Mouse (Mus musculus) limb, embryonic 12.5 days (tissue): ENCODE data around the gene Pan3. TPM values are rescaled to one million over a fixed set of nuclear protein-coding genes. Genes with fewer than 3 reads are reported as not detected.

Source experiments
- ATAC-seq: fragments of 200-750 bp; cut with Nextera tagmentation; 2 replicates; pipeline ENCODE4 v1.8.0; 2017; ENCODE audit warnings: low read depth, moderate TSS enrichment; ENCODE audit not compliant: insufficient number of reproducible peaks, insufficient read depth, low FRiP score, low TSS enrichment
- H3K27ac ChIP-seq: fragments of 300-500 bp; sonication (generic); 2 replicates; pipeline ENCODE4 v1.5.1; 2016; ENCODE audit warnings: mild to moderate bottlenecking, moderate library complexity
- H3K27me3 ChIP-seq: fragments of 300-500 bp; sonication (generic); 2 replicates; pipeline ENCODE4 v1.6.1; 2016; ENCODE audit warnings: mild to moderate bottlenecking, moderate library complexity
- H3K36me3 ChIP-seq: fragments of 300-500 bp; sonication (generic); 2 replicates; pipeline ENCODE4 v1.6.1; 2016; ENCODE audit warnings: mild to moderate bottlenecking, moderate library complexity
- H3K4me1 ChIP-seq: fragments of 300-500 bp; sonication (generic); replicated peaks from 2 replicates; pipeline ENCODE4 v1.6.1; 2016
- H3K4me2 ChIP-seq: fragments of 300-500 bp; sonication (generic); 2 replicates; pipeline ENCODE4 v1.6.1; 2016; ENCODE audit warnings: mild to moderate bottlenecking, moderate library complexity
- H3K4me3 ChIP-seq: fragments of 300-500 bp; sonication (generic); replicated peaks from 2 replicates; pipeline ENCODE4 v1.5.1; 2016; ENCODE audit warnings: mild to moderate bottlenecking
- H3K9ac ChIP-seq: fragments of 300-500 bp; sonication (generic); replicated peaks from 2 replicates; pipeline ENCODE4 v1.6.1; 2016; ENCODE audit warnings: mild to moderate bottlenecking, moderate library complexity
- H3K9me3 ChIP-seq: fragments of 300-500 bp; sonication (generic); 2 replicates; pipeline ENCODE4 v1.6.1; 2016; ENCODE audit warnings: mild to moderate bottlenecking, moderate library complexity
- WGBS: fragments of 180-500 bp; shearing (Covaris S2); methylation state at CpG from one replicate; pipeline ENCODE4 v1.1.7; 2016; 5-methylcytosine and 5-hydroxymethylcytosine counted together
- polyA plus RNA-seq: library from polyadenylated mRNA; unstranded; fragments of >200 nt; fragmentation: Nextera tagmentation; extraction: Ambion mirVana; gene quantifications from 2 replicates; pipeline ENCODE4 v1.2.1, GENCODE M21; 2016

The Pan3 gene
- polyA plus RNA-seq, 1 experiment from 2014 or later: 56.7 TPM

- no peak for ATAC-seq
- Histone ChIP-seq H3K4me3 (no peak overlapping the region), H3K27me3 (no peaks in the 10 kb centered on the region), H3K4me2 (no peak overlapping the region), H3K4me1 (peaks cover 11% of the 10 kb centered on the region; the same call in 1 of the 2 replicates), H3K9me3 (no peaks in the 10 kb centered on the region), H3K9ac (no peak overlapping the region), H3K27ac (no peak overlapping the region), H3K36me3 (no peaks in the 10 kb centered on the region)
- 78% methylated on average over 2 of the region's 2 CpGs for WGBS
Observed at GRCm38 (mm10) chr5:147501456-147501998, 71.6 kb downstream of the Pan3 start.

- WGBS: 90% methylated on average over 2 of the region's 2 CpGs
Observed at GRCm38 (mm10) chr5:147502921-147503320, 73.0 kb downstream of the Pan3 start.

GRCm38 (mm10) chr5:147511350-147511749, 81.4 kb downstream of the Pan3 start:
- no peaks in the 10 kb centered on the region for H3K9me3 ChIP-seq
- H3K27ac ChIP-seq: no peak overlapping the region
- H3K4me2 ChIP-seq: no peak overlapping the region
- peaks cover 12% of the 10 kb centered on the region for H3K4me1 ChIP-seq
- H3K4me3 ChIP-seq: no peak overlapping the region
- 63% methylated on average over 9 of the region's 9 CpGs for WGBS
- ATAC-seq: no peak
- no peaks in the 10 kb centered on the region; the same call in 1 of the 2 replicates for H3K36me3 ChIP-seq
- H3K9ac ChIP-seq: no peak overlapping the region
- no peaks in the 10 kb centered on the region for H3K27me3 ChIP-seq

More at GRCm38 (mm10) chr5:147502921-147503320, 73.0 kb downstream of the Pan3 start:
- H3K4me3 ChIP-seq: no peak overlapping the region
- H3K9ac ChIP-seq: no peak overlapping the region
- no peak overlapping the region for H3K4me2 ChIP-seq
- H3K27me3 ChIP-seq: no peaks in the 10 kb centered on the region
- no peak overlapping the region for H3K27ac ChIP-seq
- no peaks in the 10 kb centered on the region for H3K9me3 ChIP-seq
- ATAC-seq: no peak
- peaks cover 4% of the 10 kb centered on the region; the same call in 1 of the 2 replicates for H3K4me1 ChIP-seq
- no peaks in the 10 kb centered on the region for H3K36me3 ChIP-seq

GRCm38 (mm10) chr5:147527006-147527405, 97.0 kb downstream of the Pan3 start:
- no peak overlapping the region for H3K27ac ChIP-seq
- H3K9me3 ChIP-seq: no peaks in the 10 kb centered on the region
- no peaks in the 10 kb centered on the region for H3K4me1 ChIP-seq
- H3K27me3 ChIP-seq: no peaks in the 10 kb centered on the region
- H3K4me3 ChIP-seq: no peak overlapping the region
- ATAC-seq: no peak
- WGBS: 89% methylated on average over 6 of the region's 6 CpGs
- no peak overlapping the region for H3K9ac ChIP-seq
- H3K36me3 ChIP-seq: peaks cover 57% of the 10 kb centered on the region
- H3K4me2 ChIP-seq: no peak overlapping the region

GRCm38 (mm10) chr5:147527788-147528187, 97.8 kb downstream of the Pan3 start:
- no peaks in the 10 kb centered on the region for H3K4me1 ChIP-seq
- H3K4me3 ChIP-seq: no peak overlapping the region
- H3K9me3 ChIP-seq: no peaks in the 10 kb centered on the region
- ATAC-seq: no peak
- no peak overlapping the region for H3K4me2 ChIP-seq
- WGBS: 97% methylated on average over 3 of the region's 3 CpGs
- H3K27me3 ChIP-seq: no peaks in the 10 kb centered on the region
- H3K27ac ChIP-seq: no peak overlapping the region
- H3K36me3 ChIP-seq: peaks cover 54% of the 10 kb centered on the region
- no peak overlapping the region for H3K9ac ChIP-seq

- Histone ChIP-seq H3K4me3 (no peak overlapping the region), H3K4me1 (no peaks in the 10 kb centered on the region), H3K4me2 (no peak overlapping the region), H3K9ac (no peak overlapping the region), H3K27me3 (no peaks in the 10 kb centered on the region), H3K27ac (no peak overlapping the region), H3K9me3 (no peaks in the 10 kb centered on the region), H3K36me3 (peaks cover 57% of the 10 kb centered on the region)
- WGBS: 94% methylated on average over 6 of the region's 6 CpGs
- ATAC-seq: no peak
Observed at GRCm38 (mm10) chr5:147532031-147532430, 102.1 kb downstream of the Pan3 start.

- Histone ChIP-seq H3K4me2 (no peak overlapping the region), H3K27me3 (no peaks in the 10 kb centered on the region), H3K9me3 (no peaks in the 10 kb centered on the region), H3K4me1 (no peaks in the 10 kb centered on the region; the same call in 1 of the 2 replicates), H3K27ac (no peak overlapping the region), H3K4me3 (no peak overlapping the region), H3K9ac (no peak overlapping the region), H3K36me3 (peaks cover 72% of the 10 kb centered on the region)
- ATAC-seq: no peak
- WGBS: 85% methylated on average over 4 of the region's 4 CpGs
Observed at GRCm38 (mm10) chr5:147539409-147539808, 109.4 kb downstream of the Pan3 start.

- peaks cover 73% of the 10 kb centered on the region for H3K36me3 ChIP-seq
- no peak overlapping the region for H3K9ac ChIP-seq
- no peak for ATAC-seq
- H3K4me3 ChIP-seq: no peak overlapping the region
- H3K4me1 ChIP-seq: no peaks in the 10 kb centered on the region; the same call in 1 of the 2 replicates
- WGBS: 85% methylated on average over 4 of the region's 4 CpGs
- no peak overlapping the region for H3K4me2 ChIP-seq
- H3K9me3 ChIP-seq: no peaks in the 10 kb centered on the region
- H3K27me3 ChIP-seq: no peaks in the 10 kb centered on the region
- no peak overlapping the region for H3K27ac ChIP-seq
Observed at GRCm38 (mm10) chr5:147539815-147540214, 109.9 kb downstream of the Pan3 start.

GRCm38 (mm10) chr5:147542291-147542690, 112.3 kb downstream of the Pan3 start:
- Histone ChIP-seq H3K27me3 (no peaks in the 10 kb centered on the region), H3K36me3 (peaks cover 70% of the 10 kb centered on the region), H3K9me3 (no peaks in the 10 kb centered on the region), H3K4me3 (no peak overlapping the region), H3K27ac (no peak overlapping the region; the same call in 1 of the 2 replicates), H3K4me2 (no peak overlapping the region), H3K4me1 (no peaks in the 10 kb centered on the region; the same call in 1 of the 2 replicates), H3K9ac (no peak overlapping the region)
- 65% methylated on average over 6 of the region's 6 CpGs for WGBS
- no peak for ATAC-seq

GRCm38 (mm10) chr5:147545731-147546241, 115.8 kb downstream of the Pan3 start:
- no peak overlapping the region for H3K4me3 ChIP-seq
- no peaks in the 10 kb centered on the region for H3K9me3 ChIP-seq
- WGBS: 73% methylated on average over 11 of the region's 11 CpGs
- no peak for ATAC-seq
- no peak overlapping the region for H3K9ac ChIP-seq
- no peak overlapping the region for H3K27ac ChIP-seq
- H3K36me3 ChIP-seq: peaks cover 75% of the 10 kb centered on the region
- H3K4me1 ChIP-seq: no peaks in the 10 kb centered on the region; the same call in 1 of the 2 replicates
- H3K27me3 ChIP-seq: no peaks in the 10 kb centered on the region
- no peak overlapping the region for H3K4me2 ChIP-seq

GRCm38 (mm10) chr5:147549016-147549755, 119.2 kb downstream of the Pan3 start:
- Histone ChIP-seq H3K4me3 (no peak overlapping the region), H3K27ac (no peak overlapping the region), H3K9me3 (no peaks in the 10 kb centered on the region), H3K4me1 (peaks cover 12% of the 10 kb centered on the region), H3K4me2 (no peak overlapping the region), H3K9ac (no peak overlapping the region), H3K36me3 (peaks cover 57% of the 10 kb centered on the region), H3K27me3 (no peaks in the 10 kb centered on the region)
- WGBS: 88% methylated on average over 12 of the region's 12 CpGs
- ATAC-seq: no peak
